Mouse (Mus musculus) urinary bladder, postnatal 14 days (tissue): Measurements from ENCODE around the gene Rdh8.

ENCODE experiments used
- DNase-seq: peaks from one replicate; pipeline ENCODE4 v3.0.0; 2021; ENCODE audit warnings: low spot score

Gene Rdh8

GRCm38 (mm10) chr9:20837184-20837947 lies 19.1 kb downstream of the Rdh8 start:
- DNase-seq = no peak

- DNase-seq = no peak
Measured at GRCm38 (mm10) chr9:20838931-20839330, 20.6 kb downstream of the Rdh8 start.

GRCm38 (mm10) chr9:20842211-20842610 lies 23.9 kb downstream of the Rdh8 start:
- DNase-seq = no peak

GRCm38 (mm10) chr9:20842670-20843069 lies 24.4 kb downstream of the Rdh8 start:
- no peak for DNase-seq

- no peak for DNase-seq
Measured at GRCm38 (mm10) chr9:20850179-20850578, 31.9 kb downstream of the Rdh8 start.

GRCm38 (mm10) chr9:20857131-20857530 lies 38.8 kb downstream of the Rdh8 start:
- peak; percentile 59 for DNase-seq

- DNase-seq = no peak
Measured at GRCm38 (mm10) chr9:20859926-20860325, 41.6 kb downstream of the Rdh8 start.

GRCm38 (mm10) chr9:20861821-20862220 lies 43.5 kb downstream of the Rdh8 start:
- no peak for DNase-seq

GRCm38 (mm10) chr9:20862225-20862624 lies 43.9 kb downstream of the Rdh8 start:
- no peak for DNase-seq

- DNase-seq = no peak
Measured at GRCm38 (mm10) chr9:20866879-20867278, 48.6 kb downstream of the Rdh8 start.

GRCm38 (mm10) chr9:20868448-20869001 lies 50.2 kb downstream of the Rdh8 start, which contains the start of gene A230050P20Rik:
A230050P20Rik (plus strand) TSS chr9:20868642.
- DNase-seq = peak; percentile 49

GRCm38 (mm10) chr9:20869246-20869645 lies 50.9 kb downstream of the Rdh8 start:
- no peak for DNase-seq

- no peak for DNase-seq
Measured at GRCm38 (mm10) chr9:20870211-20871173, 52.2 kb downstream of the Rdh8 start.

- no peak for DNase-seq
Measured at GRCm38 (mm10) chr9:20872991-20873390, 54.7 kb downstream of the Rdh8 start.

- no peak for DNase-seq
Measured at GRCm38 (mm10) chr9:20873521-20873920, 55.2 kb downstream of the Rdh8 start.

GRCm38 (mm10) chr9:20875021-20875790 lies 56.9 kb downstream of the Rdh8 start:
- no peak for DNase-seq
